Mouse (Mus musculus) hindbrain, embryonic 10.5 days (tissue): ENCODE data around the gene 1700013G24Rik. TPM values are rescaled to one million over a fixed set of nuclear protein-coding genes. Genes with fewer than 3 reads are reported as not detected.
A peak's percentile ranks its signal among the peaks of the same experiment; 100 is the strongest.

ENCODE experiments used
- DNase-seq: peaks from one replicate; pipeline ENCODE4 v3.0.0-alpha.2; 2017; ENCODE audit warnings: low spot score
- H3K27ac ChIP-seq: fragments of 300-500 bp; sonication (generic); 2 replicates; pipeline ENCODE4 v1.5.1; 2016; ENCODE audit warnings: mild to moderate bottlenecking, moderate library complexity
- H3K27me3 ChIP-seq: fragments of 300-500 bp; sonication (generic); 2 replicates; pipeline ENCODE4 v1.6.1; 2016; ENCODE audit warnings: mild to moderate bottlenecking; ENCODE audit not compliant: poor library complexity, insufficient read depth, severe bottlenecking
- H3K36me3 ChIP-seq: fragments of 300-500 bp; sonication (generic); 2 replicates; pipeline ENCODE4 v1.6.1; 2016; ENCODE audit warnings: mild to moderate bottlenecking, moderate library complexity
- H3K4me1 ChIP-seq: fragments of 300-500 bp; sonication (generic); replicated peaks from 2 replicates; pipeline ENCODE4 v1.6.1; 2016; ENCODE audit warnings: mild to moderate bottlenecking
- H3K4me3 ChIP-seq: fragments of 300-500 bp; sonication (generic); 2 replicates; pipeline ENCODE4 v1.5.1; 2016; ENCODE audit warnings: mild to moderate bottlenecking, moderate library complexity
- H3K9me3 ChIP-seq: fragments of 300-500 bp; sonication (generic); 2 replicates; pipeline ENCODE4 v1.6.1; 2016; ENCODE audit warnings: mild to moderate bottlenecking, moderate library complexity
- WGBS: fragments of 180-500 bp; shearing (Covaris S2); methylation state at CpG from one replicate; pipeline ENCODE4 v1.1.7; 2016; 5-methylcytosine and 5-hydroxymethylcytosine counted together
- polyA plus RNA-seq: library from polyadenylated mRNA; unstranded; fragments of >200 nt; fragmentation: Nextera tagmentation; extraction: Ambion mirVana; gene quantifications from 2 replicates; pipeline ENCODE4 v1.2.1, GENCODE M21; 2016

1700013G24Rik gene
- polyA plus RNA-seq, 1 experiment from 2014 or later = not detected

DNA sequence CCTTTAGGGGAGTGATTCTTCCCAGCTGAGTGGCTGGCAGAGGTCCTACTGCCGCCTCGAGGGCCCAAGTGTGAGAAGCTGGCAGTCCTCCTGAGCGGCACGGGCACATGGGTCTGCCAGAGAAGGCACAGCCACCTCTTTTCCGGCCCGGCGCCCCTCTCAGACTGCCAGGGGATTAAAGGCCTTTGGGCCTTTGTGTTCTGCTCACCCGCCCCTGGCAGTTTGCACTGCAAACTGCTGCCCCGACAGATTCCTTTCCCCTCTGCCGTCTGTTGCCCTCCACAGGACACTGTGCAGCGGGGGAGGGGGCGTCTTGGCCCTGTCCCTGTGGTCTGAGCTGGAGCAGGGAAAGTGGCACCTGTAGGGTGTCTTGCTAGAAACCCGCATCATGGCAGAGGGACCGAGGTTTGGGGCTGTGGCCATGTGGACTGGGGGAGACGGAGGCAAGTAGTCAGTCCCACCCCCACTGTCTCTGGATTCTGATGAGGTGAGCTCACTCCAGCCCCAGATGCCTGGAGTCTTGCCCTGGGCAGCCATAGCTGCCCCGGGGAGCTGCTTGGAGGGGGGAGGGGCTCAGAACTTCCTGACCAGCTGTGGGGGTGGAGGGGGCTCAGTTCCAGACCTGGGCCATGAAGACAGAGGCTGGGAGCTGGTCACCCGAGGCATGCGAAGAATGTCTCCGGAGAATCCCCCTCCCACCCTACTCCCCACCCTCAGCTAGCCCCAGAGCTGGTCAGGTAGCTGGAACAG lies 41.8 kb downstream of the 1700013G24Rik start:
- Histone ChIP-seq H3K27ac (peak overlapping the region; percentile 87), H3K4me1 (peaks cover 66% of the 10 kb centered on the region), H3K4me3 (no peak overlapping the region), H3K36me3 (no peaks in the 10 kb centered on the region), H3K9me3 (no peaks in the 10 kb centered on the region), H3K27me3 (no peaks in the 10 kb centered on the region)
- peak; percentile 60 for DNase-seq
- WGBS = 8% methylated on average over 19 of the region's 19 CpGs

DNA sequence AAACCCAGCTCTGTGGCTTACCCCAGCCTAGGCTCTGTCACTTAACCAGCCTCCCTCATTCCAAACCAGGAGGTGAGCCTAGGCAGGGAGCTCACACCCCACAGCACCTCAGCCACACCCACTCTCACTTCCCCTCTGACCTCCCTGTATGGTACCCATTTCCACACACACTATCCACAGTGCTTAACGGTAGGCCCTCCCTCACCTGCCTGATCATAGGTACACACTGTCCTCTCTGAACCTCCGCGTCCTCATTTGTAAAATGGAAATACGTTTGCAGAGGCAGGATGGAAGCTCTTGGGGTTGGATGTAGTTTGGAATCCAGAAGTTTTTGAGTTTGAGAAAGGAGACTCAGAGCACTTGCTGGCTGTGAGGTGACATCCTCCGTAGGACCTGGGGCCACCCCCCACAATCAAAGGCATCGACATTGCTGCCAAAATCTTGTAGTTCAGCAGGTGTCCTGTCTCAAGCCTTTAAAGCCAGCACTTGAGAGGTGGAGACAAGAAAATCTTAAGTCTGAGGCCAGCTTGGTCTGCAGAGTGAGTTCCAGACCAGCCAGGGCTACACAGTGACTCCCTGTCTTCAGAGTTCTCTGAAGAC lies 42.5 kb downstream of the 1700013G24Rik start:
- no peak for DNase-seq
- Histone ChIP-seq H3K36me3 (no peaks in the 10 kb centered on the region), H3K9me3 (no peaks in the 10 kb centered on the region), H3K4me3 (no peak overlapping the region), H3K27me3 (no peaks in the 10 kb centered on the region), H3K4me1 (peaks cover 65% of the 10 kb centered on the region), H3K27ac (peak overlapping the region; percentile 87)
- WGBS = 62% methylated on average over 6 of the region's 6 CpGs

DNA sequence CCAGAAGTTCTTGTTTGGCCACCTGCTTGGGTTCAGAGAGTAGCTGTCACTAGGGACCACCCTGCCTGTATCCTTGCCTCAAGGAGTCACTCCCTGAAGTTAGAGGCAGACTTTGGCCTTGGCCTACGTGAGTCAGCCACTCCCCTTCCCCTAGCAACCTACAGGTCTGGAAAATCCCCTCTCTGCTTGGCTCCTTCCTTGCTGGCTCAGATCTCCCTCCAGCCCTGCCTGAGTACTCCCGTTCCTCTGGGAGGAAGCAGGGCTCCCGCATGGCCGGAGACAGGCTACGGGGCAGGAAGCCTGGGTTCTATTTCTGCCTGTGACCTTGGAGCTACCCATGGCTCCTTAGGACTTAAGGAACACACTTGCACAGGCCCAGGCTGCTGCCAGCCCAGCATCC lies 44.3 kb downstream of the 1700013G24Rik start:
- H3K36me3 ChIP-seq = peaks cover 15% of the 10 kb centered on the region
- no peak for DNase-seq
- peaks cover 63% of the 10 kb centered on the region for H3K4me1 ChIP-seq
- WGBS = 73% methylated on average over 5 of the region's 5 CpGs
- no peaks in the 10 kb centered on the region for H3K9me3 ChIP-seq
- no peaks in the 10 kb centered on the region for H3K27me3 ChIP-seq
- H3K4me3 ChIP-seq = no peak overlapping the region
- peak overlapping the region; percentile 68 for H3K27ac ChIP-seq

DNA sequence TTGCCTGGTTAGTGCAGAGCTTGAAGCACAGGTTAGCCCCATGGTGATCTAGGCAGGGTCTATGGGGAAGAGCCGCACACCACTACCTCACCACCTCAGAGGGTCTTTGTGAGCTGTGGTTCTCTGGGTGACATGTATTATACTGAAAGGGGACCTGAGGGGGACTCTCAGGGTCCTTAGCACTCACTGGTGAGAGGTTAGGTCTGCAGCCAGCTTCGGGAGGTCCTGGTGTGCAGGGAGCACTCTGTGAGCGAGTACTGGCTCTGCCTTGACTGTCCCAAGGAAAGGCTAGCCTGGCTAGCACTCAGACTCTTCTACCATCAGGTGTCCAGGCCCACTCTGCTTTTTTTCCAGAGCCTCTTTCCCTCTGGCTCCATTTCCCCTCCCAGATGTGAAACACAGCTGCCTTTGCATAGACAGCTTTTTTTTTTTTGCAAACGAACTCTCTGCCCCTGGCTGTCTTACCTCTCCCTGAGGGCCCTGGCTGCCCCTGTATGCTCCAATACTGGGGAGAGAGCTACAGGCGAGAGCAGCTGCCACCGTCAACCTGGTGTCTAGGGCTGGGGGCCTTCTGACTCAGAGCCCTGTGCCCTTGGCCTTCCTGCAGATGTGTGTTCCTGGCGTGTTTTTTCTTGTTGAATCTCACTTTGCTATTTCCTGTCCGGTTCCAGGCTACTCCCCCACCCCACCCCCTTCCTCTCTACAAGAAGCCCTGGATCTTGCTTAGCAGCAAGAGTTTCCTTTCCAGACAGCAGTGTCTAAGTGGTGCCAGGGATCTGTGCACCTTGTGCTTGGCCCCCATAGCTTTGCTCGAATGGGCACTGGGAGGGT lies 45.0 kb downstream of the 1700013G24Rik start:
- peak overlapping the region; percentile 68 for H3K27ac ChIP-seq
- 61% methylated on average over 9 of the region's 9 CpGs for WGBS
- no peaks in the 10 kb centered on the region for H3K9me3 ChIP-seq
- H3K4me3 ChIP-seq = peak overlapping the region; percentile 3; the same call in 1 of the 2 replicates
- DNase-seq = peak; percentile 30
- no peaks in the 10 kb centered on the region for H3K27me3 ChIP-seq
- peaks cover 64% of the 10 kb centered on the region for H3K4me1 ChIP-seq
- peaks cover 22% of the 10 kb centered on the region for H3K36me3 ChIP-seq

DNA sequence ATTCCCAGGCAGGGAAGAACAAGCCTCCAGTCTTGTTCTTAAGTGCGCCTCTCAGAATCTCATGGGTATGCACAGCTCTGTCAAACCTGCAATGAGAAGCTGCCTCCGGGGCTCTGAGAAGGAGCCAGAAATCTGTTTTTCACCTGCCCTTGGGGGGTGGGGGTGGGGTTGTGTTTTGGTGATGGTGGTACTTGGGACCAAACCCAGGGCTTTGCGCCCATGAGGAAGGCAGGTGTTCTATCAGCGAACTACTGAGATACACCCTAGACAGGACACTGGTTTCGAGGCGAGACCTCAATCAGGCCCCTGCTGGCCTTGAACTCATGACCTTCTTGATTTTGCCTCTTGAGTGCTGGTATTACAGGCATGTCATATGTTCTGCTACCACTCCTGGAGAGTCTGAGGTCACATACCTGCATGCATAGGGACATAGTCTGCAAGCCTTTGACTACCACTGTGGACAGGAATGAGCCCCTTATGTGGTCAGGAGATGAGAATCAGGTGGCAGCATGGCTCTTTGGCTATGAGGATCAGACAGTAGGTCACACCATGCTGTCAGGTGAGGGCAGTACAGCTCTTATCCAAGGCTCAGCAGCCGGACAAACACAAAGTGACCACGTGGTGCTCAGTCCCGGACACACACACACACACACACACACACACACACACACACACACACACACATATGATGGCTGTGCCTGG lies 45.9 kb downstream of the 1700013G24Rik start:
- peak overlapping the region; percentile 8 for H3K27ac ChIP-seq
- H3K4me3 ChIP-seq = no peak overlapping the region
- 88% methylated on average over 9 of the region's 9 CpGs for WGBS

DNA sequence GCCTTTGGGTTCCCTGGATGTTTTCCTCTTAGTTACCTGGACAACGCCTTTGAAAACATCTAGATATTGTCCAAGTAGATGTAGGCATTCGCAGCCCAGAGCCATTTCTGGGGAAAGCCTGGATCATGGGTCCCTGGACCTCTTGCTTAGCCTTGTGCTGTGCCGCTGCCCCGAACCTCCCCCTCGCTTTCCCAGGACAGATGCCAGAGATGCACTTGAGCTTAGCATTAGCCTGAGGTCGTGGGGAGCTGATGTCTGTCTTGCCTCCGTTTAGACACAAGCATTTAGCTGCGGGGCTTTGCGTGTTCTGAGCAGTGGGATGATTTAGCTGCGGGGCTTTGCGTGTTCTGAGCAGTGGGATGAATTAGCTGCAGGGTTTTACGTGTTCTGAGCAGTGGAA lies 47.1 kb downstream of the 1700013G24Rik start:
- peaks cover 59% of the 10 kb centered on the region for H3K4me1 ChIP-seq
- 87% methylated on average over 12 of the region's 12 CpGs for WGBS
- no peak overlapping the region for H3K27ac ChIP-seq

More for the DNA sequence above, 45.9 kb downstream of the 1700013G24Rik start:
- Histone ChIP-seq H3K9me3 (no peaks in the 10 kb centered on the region), H3K36me3 (peaks cover 31% of the 10 kb centered on the region), H3K4me1 (peaks cover 70% of the 10 kb centered on the region), H3K27me3 (no peaks in the 10 kb centered on the region)
- no peak for DNase-seq

DNA sequence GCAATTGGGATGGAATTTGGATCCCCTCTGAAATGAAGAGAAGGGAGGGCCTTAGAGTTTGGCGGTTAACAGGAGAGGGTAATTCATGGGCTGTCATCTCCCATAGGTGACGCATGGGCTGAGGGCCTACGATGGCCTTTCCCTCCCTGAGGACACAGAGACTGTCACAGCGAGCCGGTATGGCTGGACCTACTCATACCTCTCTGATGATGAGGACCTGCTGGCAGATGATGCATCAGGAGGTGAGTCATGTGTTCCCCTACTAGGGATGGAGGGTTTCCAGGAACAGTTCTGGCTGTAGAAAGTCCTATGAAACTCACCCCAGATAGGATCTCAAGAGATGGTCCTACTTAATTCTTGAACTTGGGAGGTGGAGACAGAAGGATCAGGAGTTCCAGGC lies 47.9 kb downstream of the 1700013G24Rik start:
- no peak for DNase-seq
- Histone ChIP-seq H3K9me3 (no peaks in the 10 kb centered on the region), H3K27ac (no peak overlapping the region), H3K4me1 (peaks cover 51% of the 10 kb centered on the region), H3K4me3 (no peak overlapping the region), H3K27me3 (no peaks in the 10 kb centered on the region), H3K36me3 (peaks cover 35% of the 10 kb centered on the region)
- WGBS = 88% methylated on average over 5 of the region's 5 CpGs

More for the DNA sequence above, 47.1 kb downstream of the 1700013G24Rik start:
- Histone ChIP-seq H3K36me3 (peaks cover 35% of the 10 kb centered on the region), H3K9me3 (no peaks in the 10 kb centered on the region), H3K27me3 (no peaks in the 10 kb centered on the region), H3K4me3 (no peak overlapping the region)
- DNase-seq = no peak

DNA sequence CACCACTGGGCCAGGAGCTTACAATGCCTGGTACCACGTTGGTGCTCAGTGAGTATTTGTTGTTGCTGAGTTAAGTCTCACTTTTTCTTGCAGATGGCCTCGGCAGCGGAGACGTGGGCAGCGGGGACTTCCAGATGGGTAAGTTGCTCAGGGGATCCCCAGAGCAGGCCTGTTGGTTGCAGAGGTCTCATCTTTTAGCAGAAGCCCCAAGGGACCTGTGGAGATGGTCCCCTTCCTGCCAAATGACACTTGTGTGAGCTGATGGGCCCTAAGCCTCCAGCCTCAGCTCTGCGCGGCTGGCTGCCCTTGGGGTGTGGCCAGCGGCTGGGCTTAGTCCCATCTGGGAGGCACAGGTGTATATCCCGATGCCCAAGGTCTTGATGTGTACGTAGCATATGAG lies 49.1 kb downstream of the 1700013G24Rik start:
- Histone ChIP-seq H3K9me3 (no peaks in the 10 kb centered on the region), H3K27ac (no peak overlapping the region), H3K36me3 (peaks cover 43% of the 10 kb centered on the region), H3K27me3 (no peaks in the 10 kb centered on the region), H3K4me1 (peaks cover 44% of the 10 kb centered on the region), H3K4me3 (no peak overlapping the region)
- DNase-seq = no peak
- WGBS = 91% methylated on average over 10 of the region's 10 CpGs

DNA sequence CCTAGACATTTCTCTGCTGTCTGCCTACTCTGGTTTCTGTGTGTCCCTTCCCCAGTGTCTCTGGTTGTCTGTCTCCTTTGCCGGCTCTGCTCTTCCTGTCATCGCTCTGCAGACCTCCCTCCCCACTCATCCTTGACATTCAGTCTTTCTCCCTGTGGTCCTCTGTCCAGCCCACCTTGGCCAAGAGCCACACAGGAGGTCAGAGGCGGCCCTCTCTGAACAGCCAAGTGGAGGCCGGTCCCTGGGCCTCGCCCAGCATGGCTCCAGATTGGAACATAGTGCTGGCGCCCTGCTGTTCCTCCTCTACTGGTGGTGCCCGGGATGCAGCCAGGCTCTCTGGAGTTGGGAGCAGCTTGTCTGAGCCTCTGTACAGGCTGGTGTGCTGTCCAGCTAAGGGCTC lies 49.7 kb downstream of the 1700013G24Rik start:
- Histone ChIP-seq H3K9me3 (no peaks in the 10 kb centered on the region), H3K27me3 (no peaks in the 10 kb centered on the region), H3K27ac (0 out of 2 replicates have a peak overlapping the region, but pooled peaks have one; percentile 30), H3K4me1 (peaks cover 38% of the 10 kb centered on the region), H3K36me3 (peaks cover 48% of the 10 kb centered on the region), H3K4me3 (no peak overlapping the region)
- DNase-seq = no peak
- WGBS = 89% methylated on average over 7 of the region's 7 CpGs

DNA sequence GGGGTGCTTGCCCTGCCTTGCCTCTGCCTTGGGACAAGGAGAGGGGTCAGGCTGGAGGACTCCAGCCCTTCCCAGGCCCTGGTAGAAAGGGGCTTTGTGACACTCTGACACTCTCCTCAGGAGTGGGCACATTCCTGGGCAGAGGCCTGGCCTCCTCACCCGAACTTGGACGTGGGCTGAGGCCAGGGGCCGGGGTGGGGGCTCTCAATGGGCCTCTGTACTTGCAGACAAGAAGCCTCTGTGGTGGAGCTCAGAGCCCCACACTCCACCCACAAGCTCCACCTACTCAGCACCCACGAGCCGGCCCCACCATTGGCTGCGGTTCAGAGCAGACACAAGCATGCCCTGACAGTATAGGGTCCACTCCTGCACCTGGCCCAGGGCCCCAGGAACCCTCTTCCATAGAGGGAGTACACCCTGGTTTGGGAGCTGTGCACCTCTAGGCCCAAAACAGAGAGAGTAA lies 50.5 kb downstream of the 1700013G24Rik start:
- peaks cover 55% of the 10 kb centered on the region for H3K36me3 ChIP-seq
- H3K9me3 ChIP-seq = no peaks in the 10 kb centered on the region
- DNase-seq = no peak
- no peaks in the 10 kb centered on the region for H3K27me3 ChIP-seq
- H3K27ac ChIP-seq = peak overlapping the region; percentile 40
- 82% methylated on average over 6 of the region's 6 CpGs for WGBS
- no peak overlapping the region for H3K4me3 ChIP-seq
- peaks cover 31% of the 10 kb centered on the region for H3K4me1 ChIP-seq
